Mouse (Mus musculus) heart, embryonic 14.5 days (tissue): ENCODE data around the gene Cntnap5a. TPM values are rescaled to one million over a fixed set of nuclear protein-coding genes. Genes with fewer than 3 reads are reported as not detected.

Experiments used
- ATAC-seq: fragments of 200-750 bp; cut with Nextera tagmentation; 2 replicates; pipeline ENCODE4 v1.8.0; 2017; ENCODE audit warnings: low read depth, moderate TSS enrichment; ENCODE audit not compliant: insufficient number of reproducible peaks, insufficient read depth, low FRiP score
- H3K27ac ChIP-seq, 2 experiments: fragments of 200-500 bp in 1 of 2; fragments of 300-500 bp in 1 of 2; sonication (generic) in 1 of 2; replicated peaks in 1 of 2; 2 replicates each; pipeline ENCODE4 v1.5.1; 2012 to 2014; ENCODE audit warnings: low read depth in 2 of 2, low read length in 2 of 2, control low read depth in 1 of 2, mild to moderate bottlenecking in 1 of 2, mixed read lengths in 1 of 2; ENCODE audit not compliant: control insufficient read depth in 1 of 2, insufficient read depth in 1 of 2
- H3K27me3 ChIP-seq: fragments of 300-500 bp; sonication (generic); 2 replicates; pipeline ENCODE4 v1.6.1; 2014; ENCODE audit warnings: mild to moderate bottlenecking, low read length, control low read depth; ENCODE audit not compliant: control insufficient read depth, insufficient read depth
- H3K36me3 ChIP-seq: fragments of 300-500 bp; sonication (generic); 2 replicates; pipeline ENCODE4 v1.6.1; 2014; ENCODE audit warnings: mild to moderate bottlenecking, control low read depth, low read length, mixed read lengths; ENCODE audit not compliant: control insufficient read depth, insufficient read depth
- H3K4me1 ChIP-seq, 2 experiments: fragments of 200-500 bp in 1 of 2; fragments of 300-500 bp in 1 of 2; sonication (generic) in 1 of 2; 2 replicates each; pipeline ENCODE4 v1.6.1; 2012 to 2014; ENCODE audit warnings: low read length in 2 of 2, control low read depth in 1 of 2, mixed read lengths in 1 of 2; ENCODE audit not compliant: control insufficient read depth in 2 of 2, insufficient read depth in 2 of 2
- H3K4me2 ChIP-seq: fragments of 300-500 bp; sonication (generic); 2 replicates; pipeline ENCODE4 v1.6.1; 2014; ENCODE audit warnings: mild to moderate bottlenecking, low read length
- H3K4me3 ChIP-seq, 2 experiments: fragments of 200-500 bp in 1 of 2; fragments of 300-500 bp in 1 of 2; sonication (generic) in 1 of 2; 2 replicates each; pipeline ENCODE4 v1.5.1; 2012 to 2014; ENCODE audit warnings: low read length in 2 of 2, mild to moderate bottlenecking in 2 of 2, control low read depth in 1 of 2, low read depth in 1 of 2, moderate library complexity in 1 of 2; ENCODE audit not compliant: control insufficient read depth in 1 of 2, insufficient read depth in 1 of 2
- H3K9ac ChIP-seq: fragments of 300-500 bp; sonication (generic); 2 replicates; pipeline ENCODE4 v1.6.1; 2014; ENCODE audit warnings: mild to moderate bottlenecking, low read length
- H3K9me3 ChIP-seq: fragments of 300-500 bp; sonication (generic); 2 replicates; pipeline ENCODE4 v1.6.1; 2016; ENCODE audit warnings: low read length, control low read depth; ENCODE audit not compliant: control insufficient read depth
- WGBS: fragments of 180-500 bp; shearing (Covaris S2); extraction: QIAGEN DNeasy Blood & Tissue Kit; methylation state at CpG from one replicate; pipeline ENCODE4 v1.1.7; 2014; 5-methylcytosine and 5-hydroxymethylcytosine counted together
- polyA plus RNA-seq: library from polyadenylated mRNA; unstranded; fragments of >200 nt; fragmentation: Nextera tagmentation; extraction: Ambion mirVana; gene quantifications from 2 replicates; pipeline ENCODE4 v1.2.1, GENCODE M21; 2014

The Cntnap5a gene
- polyA plus RNA-seq, 1 experiment from 2014 or later, result not detected

- no peak for ATAC-seq
- Histone ChIP-seq H3K27me3 (no peaks in the 10 kb centered on the region), H3K9ac (no peak overlapping the region), H3K27ac (no peak overlapping the region), H3K9me3 (no peaks in the 10 kb centered on the region), H3K4me3 (no peak overlapping the region), H3K4me1 (no peaks in the 10 kb centered on the region), H3K36me3 (no peaks in the 10 kb centered on the region), H3K4me2 (no peak overlapping the region)
- 72% methylated on average over 3 of the region's 3 CpGs for WGBS
These were observed 422.6 kb downstream of the Cntnap5a start for GRCm38 (mm10) chr1:116107010-116107723.

GRCm38 (mm10) chr1:116107724-116108058 lies 423.1 kb downstream of the Cntnap5a start:
- no peak for ATAC-seq
- Histone ChIP-seq H3K36me3 (no peaks in the 10 kb centered on the region), H3K9ac (no peak overlapping the region), H3K27ac (no peak overlapping the region), H3K9me3 (no peaks in the 10 kb centered on the region), H3K4me3 (no peak overlapping the region), H3K4me1 (no peaks in the 10 kb centered on the region), H3K4me2 (no peak overlapping the region), H3K27me3 (no peaks in the 10 kb centered on the region)

- ATAC-seq, result no peak
These were observed 423.8 kb downstream of the Cntnap5a start for GRCm38 (mm10) chr1:116108381-116108780.

GRCm38 (mm10) chr1:116125767-116126166 lies 441.2 kb downstream of the Cntnap5a start:
- H3K9ac ChIP-seq, result no peak overlapping the region
- WGBS, result 54% methylated on average over 1 of the region's 1 CpGs
- no peaks in the 10 kb centered on the region for H3K36me3 ChIP-seq
- H3K9me3 ChIP-seq, result no peaks in the 10 kb centered on the region
- no peak overlapping the region for H3K27ac ChIP-seq
- no peak overlapping the region for H3K4me3 ChIP-seq
- no peaks in the 10 kb centered on the region for H3K27me3 ChIP-seq
- no peaks in the 10 kb centered on the region for H3K4me1 ChIP-seq
- H3K4me2 ChIP-seq, result no peak overlapping the region
- ATAC-seq, result no peak

More at GRCm38 (mm10) chr1:116108381-116108780, 423.8 kb downstream of the Cntnap5a start:
- Histone ChIP-seq H3K27ac (no peak overlapping the region), H3K4me3 (no peak overlapping the region), H3K36me3 (no peaks in the 10 kb centered on the region), H3K9ac (no peak overlapping the region), H3K9me3 (no peaks in the 10 kb centered on the region), H3K4me2 (no peak overlapping the region), H3K27me3 (no peaks in the 10 kb centered on the region), H3K4me1 (no peaks in the 10 kb centered on the region)

- no peaks in the 10 kb centered on the region for H3K27me3 ChIP-seq
- H3K9ac ChIP-seq, result no peak overlapping the region
- H3K4me3 ChIP-seq, result no peak overlapping the region
- no peaks in the 10 kb centered on the region for H3K36me3 ChIP-seq
- 74% methylated on average over 2 of the region's 2 CpGs for WGBS
- H3K9me3 ChIP-seq, result no peaks in the 10 kb centered on the region
- ATAC-seq, result no peak
- H3K27ac ChIP-seq, result no peak overlapping the region
- no peak overlapping the region for H3K4me2 ChIP-seq
- no peaks in the 10 kb centered on the region for H3K4me1 ChIP-seq
These were observed 442.5 kb downstream of the Cntnap5a start for GRCm38 (mm10) chr1:116127085-116127484.

GRCm38 (mm10) chr1:116128450-116129246 lies 444.1 kb downstream of the Cntnap5a start:
- no peaks in the 10 kb centered on the region for H3K27me3 ChIP-seq
- WGBS, result 33% methylated on average over 1 of the region's 1 CpGs
- H3K9me3 ChIP-seq, result no peaks in the 10 kb centered on the region
- H3K4me2 ChIP-seq, result no peak overlapping the region
- H3K4me1 ChIP-seq, result no peaks in the 10 kb centered on the region
- H3K9ac ChIP-seq, result no peak overlapping the region
- H3K4me3 ChIP-seq, result no peak overlapping the region
- no peak overlapping the region for H3K27ac ChIP-seq
- H3K36me3 ChIP-seq, result no peaks in the 10 kb centered on the region
- ATAC-seq, result no peak

- Histone ChIP-seq H3K9me3 (no peaks in the 10 kb centered on the region), H3K27ac (no peak overlapping the region), H3K4me1 (no peaks in the 10 kb centered on the region), H3K4me2 (no peak overlapping the region), H3K36me3 (no peaks in the 10 kb centered on the region), H3K9ac (no peak overlapping the region), H3K27me3 (no peaks in the 10 kb centered on the region), H3K4me3 (no peak overlapping the region)
- no peak for ATAC-seq
These were observed 447.9 kb downstream of the Cntnap5a start for GRCm38 (mm10) chr1:116132471-116132870.
